Mouse (Mus musculus) CH12.LX (cell line): ENCODE measurements around the gene Ndufb5.

Experiments used
- CHD2 ChIP-seq: IDR thresholded peaks from 2 replicates; pipeline ENCODE4 v1.6.1; 2011; ENCODE audit warnings: low read length, improper control_type of control experiment
- CTCF ChIP-seq, 2 experiments: IDR thresholded peaks in 1 of 2; conservative IDR thresholded peaks in 1 of 2; 2 replicates each; pipeline ENCODE4 v1.5.1; 2011 to 2012; ENCODE audit warnings: low read depth in 2 of 2, low read length in 2 of 2, improper control_type of control experiment in 1 of 2, inconsistent platforms in 1 of 2, mild to moderate bottlenecking in 1 of 2, moderate library complexity in 1 of 2
- HCFC1 ChIP-seq: IDR thresholded peaks from 2 replicates; pipeline ENCODE4 v1.6.1; 2012; ENCODE audit warnings: low read depth, mild to moderate bottlenecking, inconsistent platforms, low read length, improper control_type of control experiment
- MAFK ChIP-seq: IDR thresholded peaks from 2 replicates; pipeline ENCODE4 v1.6.1; 2011; ENCODE audit warnings: low read length, improper control_type of control experiment; ENCODE audit not compliant: insufficient replicate concordance
- MYC ChIP-seq: IDR thresholded peaks from 2 replicates; pipeline ENCODE4 v1.6.1; 2011; ENCODE audit warnings: low read depth, mild to moderate bottlenecking, improper control_type of control experiment, low read length
- USF1 ChIP-seq: IDR thresholded peaks from 2 replicates; pipeline ENCODE4 v1.6.1; 2014; ENCODE audit warnings: low read depth, mild to moderate bottlenecking, inconsistent platforms, low read length, improper control_type of control experiment
- USF2 ChIP-seq: conservative IDR thresholded peaks from 2 replicates; pipeline ENCODE4 v1.6.1; 2011; ENCODE audit warnings: low read depth, low read length, improper control_type of control experiment

DNA sequence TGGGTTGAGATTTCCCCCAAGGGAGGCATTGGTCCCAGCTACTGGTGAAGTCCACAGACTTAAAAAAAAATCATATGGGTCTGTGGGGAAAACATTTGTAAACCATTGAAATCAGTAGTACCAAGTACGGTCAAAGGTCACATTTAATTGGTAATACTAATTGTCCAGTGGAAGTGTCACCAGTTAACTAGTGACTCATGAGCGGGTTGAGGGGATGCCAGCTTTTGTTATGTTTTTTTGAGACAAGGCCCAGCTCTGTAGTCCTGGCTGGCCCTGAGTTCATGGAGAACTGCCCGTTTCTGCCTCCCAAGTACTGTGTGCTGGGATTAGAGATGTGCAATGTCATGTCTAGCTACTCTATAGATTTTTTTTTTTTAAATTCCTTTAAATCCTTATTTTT lies 23.1 kb upstream of the Ndufb5 start:
- TF ChIP-seq CHD2 = no peak
- no peak for TF ChIP-seq USF1
- no peak for TF ChIP-seq CTCF (conservative IDR thresholded peaks at IDR 0.05 in 1 of 2, IDR thresholded peaks at IDR 0.05 in 1 of 2; ENCODE audit: low read depth in 2 of 2, low read length in 2 of 2)
- no peak for TF ChIP-seq MAFK
- TF ChIP-seq USF2 = no peak
- TF ChIP-seq HCFC1 = no peak
- TF ChIP-seq MYC = no peak
